Mouse (Mus musculus) heart, embryonic 15.5 days (tissue): Measurements from ENCODE around the gene Cdc25b. TPM values are rescaled to one million over a fixed set of nuclear protein-coding genes. Genes with fewer than 3 reads are reported as not detected.

ENCODE experiments used
- ATAC-seq: fragments of 200-750 bp; cut with Nextera tagmentation; replicated peaks from 2 replicates; pipeline ENCODE4 v1.8.0; 2017; ENCODE audit warnings: low read depth, moderate TSS enrichment; ENCODE audit not compliant: insufficient number of reproducible peaks, insufficient read depth, low FRiP score
- H3K27ac ChIP-seq: fragments of 300-500 bp; sonication (generic); 2 replicates; pipeline ENCODE4 v1.5.1; 2015; ENCODE audit warnings: mild to moderate bottlenecking, inconsistent platforms
- H3K27me3 ChIP-seq: fragments of 300-500 bp; sonication (generic); 2 replicates; pipeline ENCODE4 v1.6.1; 2015; ENCODE audit warnings: inconsistent platforms
- H3K36me3 ChIP-seq: fragments of 300-500 bp; sonication (generic); 2 replicates; pipeline ENCODE4 v1.6.1; 2015; ENCODE audit warnings: mild to moderate bottlenecking, inconsistent platforms
- H3K4me1 ChIP-seq: fragments of 300-500 bp; sonication (generic); replicated peaks from 2 replicates; pipeline ENCODE4 v1.6.1; 2015; ENCODE audit warnings: inconsistent platforms
- H3K4me2 ChIP-seq: fragments of 300-500 bp; sonication (generic); 2 replicates; pipeline ENCODE4 v1.6.1; 2015; ENCODE audit warnings: inconsistent platforms, mild to moderate bottlenecking, moderate library complexity
- H3K4me3 ChIP-seq: fragments of 300-500 bp; sonication (generic); 2 replicates; pipeline ENCODE4 v1.5.1; 2015; ENCODE audit warnings: mild to moderate bottlenecking, inconsistent platforms
- H3K9ac ChIP-seq: fragments of 300-500 bp; sonication (generic); 2 replicates; pipeline ENCODE4 v1.6.1; 2015; ENCODE audit warnings: mild to moderate bottlenecking, inconsistent platforms
- H3K9me3 ChIP-seq: fragments of 300-500 bp; sonication (generic); replicated peaks from 2 replicates; pipeline ENCODE4 v1.6.1; 2016; ENCODE audit warnings: inconsistent platforms
- WGBS: fragments of 180-500 bp; shearing (Covaris S2); methylation state at CpG from one replicate; pipeline ENCODE4 v1.1.7; 2015; ENCODE audit warnings: mixed read lengths; 5-methylcytosine and 5-hydroxymethylcytosine counted together
- polyA plus RNA-seq: library from polyadenylated mRNA; unstranded; fragments of >200 nt; fragmentation: Nextera tagmentation; extraction: Ambion mirVana; gene quantifications from 2 replicates; pipeline ENCODE4 v1.2.1, GENCODE M21; 2015

The Cdc25b gene
- polyA plus RNA-seq, 1 experiment from 2014 or later, result 49.9 TPM

- Histone ChIP-seq H3K4me1 (peaks cover 47% of the 10 kb centered on the region), H3K27ac (no peak overlapping the region)
Measured at GRCm38 (mm10) chr2:131177932-131178331, 8.8 kb upstream of the Cdc25b start.

GRCm38 (mm10) chr2:131178828-131179245 lies 7.9 kb upstream of the Cdc25b start:
- ATAC-seq, result peak; percentile 8; the same call in 1 of the 2 replicates

More at GRCm38 (mm10) chr2:131177932-131178331, 8.8 kb upstream of the Cdc25b start:
- Histone ChIP-seq H3K36me3 (no peaks in the 10 kb centered on the region), H3K9me3 (no peaks in the 10 kb centered on the region), H3K4me3 (peak overlapping the region; percentile 78), H3K27me3 (peaks cover 10% of the 10 kb centered on the region), H3K9ac (0 out of 2 replicates have a peak overlapping the region, but pooled peaks have one; percentile 96), H3K4me2 (peak overlapping the region; percentile 93)
- no peak for ATAC-seq
- WGBS, result 90% methylated on average over 9 of the region's 9 CpGs

GRCm38 (mm10) chr2:131179246-131179886 lies 7.4 kb upstream of the Cdc25b start:
- H3K4me3 ChIP-seq, result peak overlapping the region; percentile 78
- H3K9me3 ChIP-seq, result no peaks in the 10 kb centered on the region
- peak overlapping the region; percentile 96 for H3K9ac ChIP-seq
- peaks cover 44% of the 10 kb centered on the region for H3K4me1 ChIP-seq
- no peaks in the 10 kb centered on the region for H3K36me3 ChIP-seq
- ATAC-seq, result peak; percentile 53
- peak overlapping the region; percentile 93 for H3K4me2 ChIP-seq
- peak overlapping the region; percentile 89 for H3K27ac ChIP-seq
- no peaks in the 10 kb centered on the region for H3K27me3 ChIP-seq
- WGBS, result 0% methylated on average over 67 of the region's 67 CpGs

More at GRCm38 (mm10) chr2:131178828-131179245, 7.9 kb upstream of the Cdc25b start:
- H3K4me3 ChIP-seq, result peak overlapping the region; percentile 78
- H3K27ac ChIP-seq, result peak overlapping the region; percentile 89; the same call in 1 of the 2 replicates
- H3K27me3 ChIP-seq, result peaks cover 1% of the 10 kb centered on the region
- no peaks in the 10 kb centered on the region for H3K9me3 ChIP-seq
- peaks cover 47% of the 10 kb centered on the region for H3K4me1 ChIP-seq
- WGBS, result 30% methylated on average over 26 of the region's 26 CpGs
- peak overlapping the region; percentile 93 for H3K4me2 ChIP-seq
- no peaks in the 10 kb centered on the region for H3K36me3 ChIP-seq
- H3K9ac ChIP-seq, result peak overlapping the region; percentile 96

GRCm38 (mm10) chr2:131179990-131180587 lies 6.7 kb upstream of the Cdc25b start, which contains the start of gene Cenpb:
TSS of gene Cenpb (minus strand) at chr2:131180067.
- peak within 1 kb of the TSS; percentile 96 for H3K9ac ChIP-seq
- no peaks in the 10 kb centered on the region for H3K9me3 ChIP-seq
- no peaks in the 10 kb centered on the region for H3K27me3 ChIP-seq
- no peaks in the 10 kb centered on the region for H3K36me3 ChIP-seq
- ATAC-seq, result peak; percentile 89
- peak within 1 kb of the TSS; percentile 89 for H3K27ac ChIP-seq
- WGBS, result 2% methylated on average over 54 of the region's 57 CpGs
- peak within 1 kb of the TSS; percentile 93 for H3K4me2 ChIP-seq
- H3K4me1 ChIP-seq, result peaks cover 38% of the 10 kb centered on the region
- H3K4me3 ChIP-seq, result peak within 1 kb of the TSS; percentile 78

GRCm38 (mm10) chr2:131186343-131186742 lies 406 bp upstream of the Cdc25b start:
- Histone ChIP-seq H3K4me1 (peaks cover 27% of the 10 kb centered on the region), H3K27ac (peak overlapping the region; percentile 95), H3K9me3 (no peaks in the 10 kb centered on the region), H3K9ac (peak overlapping the region; percentile 58), H3K4me2 (peak overlapping the region; percentile 83), H3K36me3 (peaks cover 2% of the 10 kb centered on the region; the same call in 1 of the 2 replicates), H3K4me3 (peak overlapping the region; percentile 65), H3K27me3 (no peaks in the 10 kb centered on the region)
- peak; percentile 81 for ATAC-seq
- 1% methylated on average over 14 of the region's 14 CpGs for WGBS

DNA sequence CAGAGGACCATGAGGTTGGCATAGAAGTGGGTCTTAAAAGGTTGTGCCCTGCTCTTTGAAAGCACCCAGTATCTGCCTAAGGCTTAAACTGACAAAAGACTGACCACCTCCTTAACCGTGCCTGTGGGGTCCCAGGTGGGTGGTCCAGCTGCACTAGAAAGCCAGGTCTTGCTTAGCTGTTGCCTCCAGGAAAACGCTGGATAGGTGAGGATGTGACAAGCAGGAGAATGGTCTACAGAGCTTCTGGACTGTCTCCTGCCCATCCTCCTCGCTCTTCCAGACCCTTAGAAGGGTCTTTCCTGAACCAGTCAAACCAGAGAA lies 813 bp downstream of the Cdc25b start:
- H3K9ac ChIP-seq, result peak overlapping the region; percentile 58
- H3K4me3 ChIP-seq, result peak overlapping the region; percentile 65
- 30% methylated on average over 3 of the region's 3 CpGs for WGBS
- ATAC-seq, result no peak
- no peaks in the 10 kb centered on the region for H3K27me3 ChIP-seq
- H3K27ac ChIP-seq, result peak overlapping the region; percentile 95
- H3K4me2 ChIP-seq, result peak overlapping the region; percentile 83
- peaks cover 27% of the 10 kb centered on the region for H3K4me1 ChIP-seq
- peaks cover 13% of the 10 kb centered on the region for H3K36me3 ChIP-seq
- no peaks in the 10 kb centered on the region for H3K9me3 ChIP-seq

GRCm38 (mm10) chr2:131188311-131188710 lies 1.6 kb downstream of the Cdc25b start:
- Histone ChIP-seq H3K4me3 (no peak overlapping the region), H3K4me2 (peak overlapping the region; percentile 83; the same call in 1 of the 2 replicates)
- WGBS, result 90% methylated on average over 5 of the region's 5 CpGs

DNA sequence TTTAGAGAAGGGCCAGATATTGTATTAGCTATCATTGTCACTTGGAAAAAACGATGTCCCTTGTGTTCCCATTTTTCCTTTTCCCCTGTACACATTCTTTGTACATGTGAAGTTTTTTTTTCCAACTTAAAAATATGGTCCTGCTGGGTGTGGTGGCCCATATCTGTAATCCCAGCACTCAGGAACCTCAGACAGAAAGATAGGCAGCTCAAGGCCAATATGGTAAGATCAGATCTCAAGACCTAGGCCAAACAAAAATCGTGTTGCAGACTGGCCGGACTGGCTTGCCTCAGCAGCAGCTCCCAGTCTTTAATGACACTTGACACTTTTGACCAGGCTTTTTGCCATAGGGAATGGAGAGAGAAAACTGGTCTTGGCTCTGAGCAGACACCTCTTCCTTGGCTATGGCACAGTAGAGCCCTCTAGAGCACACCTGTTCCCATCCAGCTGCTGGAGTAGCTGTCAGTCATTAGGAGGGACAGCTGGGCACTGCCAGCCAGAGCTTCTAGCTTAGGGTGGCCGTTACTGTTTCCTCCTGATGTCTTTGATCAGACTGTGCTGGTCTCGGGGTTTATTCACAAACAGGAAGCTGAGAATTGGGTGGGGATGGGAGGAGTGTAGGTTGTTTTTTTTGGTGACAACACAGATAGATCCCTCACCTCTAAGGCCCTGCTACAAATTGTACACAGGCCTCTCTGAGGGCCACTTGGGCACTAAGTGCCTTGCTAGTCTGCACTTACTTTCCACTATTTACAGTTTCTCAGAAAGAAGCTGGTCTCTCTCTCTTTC lies 3.0 kb downstream of the Cdc25b start:
- Histone ChIP-seq H3K4me2 (no peak overlapping the region), H3K9ac (no peak overlapping the region)

More at GRCm38 (mm10) chr2:131188311-131188710, 1.6 kb downstream of the Cdc25b start:
- ATAC-seq, result no peak
- Histone ChIP-seq H3K27ac (no peak overlapping the region), H3K9ac (no peak overlapping the region), H3K9me3 (no peaks in the 10 kb centered on the region), H3K4me1 (peaks cover 27% of the 10 kb centered on the region), H3K27me3 (no peaks in the 10 kb centered on the region), H3K36me3 (peaks cover 20% of the 10 kb centered on the region)

DNA sequence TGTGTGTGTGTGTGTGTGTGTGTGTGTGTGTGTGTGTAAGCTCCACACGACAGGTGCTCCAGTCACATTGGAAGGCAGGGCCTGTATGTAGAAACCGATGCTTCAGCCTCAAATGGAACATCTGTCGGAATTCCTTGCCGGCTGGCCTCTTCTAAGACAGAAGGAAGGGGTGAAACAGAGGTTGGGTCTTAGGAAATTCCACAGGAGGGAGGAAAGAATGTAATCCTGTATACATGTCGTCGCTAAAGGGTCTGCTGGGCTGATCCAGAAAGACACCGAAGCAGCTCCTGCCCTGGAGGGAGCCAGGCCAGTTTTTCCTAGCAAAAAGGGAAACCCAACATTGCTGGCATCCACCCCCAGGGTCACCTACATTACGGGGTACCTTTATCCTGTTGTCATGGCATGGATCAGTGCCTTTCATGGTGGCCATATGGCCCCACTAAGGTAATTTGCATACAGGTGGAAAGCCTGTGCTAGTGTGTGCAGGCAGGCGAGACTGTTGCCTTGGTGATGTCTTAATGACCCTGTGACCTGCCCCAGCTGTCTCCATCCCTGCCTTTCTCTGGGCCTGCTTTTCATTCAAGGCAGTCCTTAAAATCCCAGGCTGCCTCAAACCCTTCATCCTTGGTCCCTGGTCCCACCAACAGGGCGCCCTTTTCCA lies 3.7 kb downstream of the Cdc25b start:
- H3K9me3 ChIP-seq, result no peaks in the 10 kb centered on the region
- no peak overlapping the region for H3K27ac ChIP-seq
- H3K9ac ChIP-seq, result no peak overlapping the region
- WGBS, result 54% methylated on average over 10 of the region's 10 CpGs
- H3K36me3 ChIP-seq, result peaks cover 39% of the 10 kb centered on the region
- no peaks in the 10 kb centered on the region for H3K27me3 ChIP-seq
- ATAC-seq, result no peak
- H3K4me2 ChIP-seq, result no peak overlapping the region
- no peak overlapping the region for H3K4me3 ChIP-seq
- peaks cover 27% of the 10 kb centered on the region for H3K4me1 ChIP-seq

More for the DNA sequence above, 3.0 kb downstream of the Cdc25b start:
- Histone ChIP-seq H3K9me3 (no peaks in the 10 kb centered on the region), H3K4me1 (peaks cover 27% of the 10 kb centered on the region), H3K27ac (no peak overlapping the region), H3K36me3 (peaks cover 34% of the 10 kb centered on the region), H3K27me3 (no peaks in the 10 kb centered on the region), H3K4me3 (no peak overlapping the region)
- no peak for ATAC-seq
- WGBS, result 52% methylated on average over 5 of the region's 5 CpGs

DNA sequence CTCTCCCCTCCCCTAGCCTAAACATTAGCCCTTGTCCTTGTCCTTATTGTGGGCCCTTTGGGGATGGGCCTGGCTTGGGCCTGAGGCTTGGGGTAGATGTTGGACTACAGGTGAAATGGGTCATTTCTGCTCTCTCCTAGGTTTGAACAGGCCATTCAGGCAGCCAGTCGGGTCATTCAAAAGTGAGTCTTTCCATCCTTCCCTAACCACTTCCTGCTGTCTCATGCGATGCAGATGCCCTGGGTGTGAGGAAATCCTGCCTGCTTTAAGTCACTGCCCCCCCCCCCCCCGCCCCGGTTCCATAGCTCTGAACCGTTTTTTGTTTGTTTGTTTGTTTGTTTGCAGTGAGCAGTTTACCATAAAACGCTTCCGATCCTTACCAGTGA lies 4.2 kb downstream of the Cdc25b start:
- peaks cover 39% of the 10 kb centered on the region for H3K36me3 ChIP-seq
- peaks cover 21% of the 10 kb centered on the region for H3K4me1 ChIP-seq
- 70% methylated on average over 7 of the region's 7 CpGs for WGBS
- no peaks in the 10 kb centered on the region for H3K27me3 ChIP-seq
- no peak overlapping the region for H3K27ac ChIP-seq
- H3K9ac ChIP-seq, result no peak overlapping the region
- no peak overlapping the region for H3K4me2 ChIP-seq
- no peak for ATAC-seq
- H3K9me3 ChIP-seq, result no peaks in the 10 kb centered on the region
- no peak overlapping the region for H3K4me3 ChIP-seq
